Mouse (Mus musculus) kidney, embryonic 16.5 days (tissue): ENCODE measurements around the gene Tmem230. TPM values are rescaled to one million over a fixed set of nuclear protein-coding genes. Genes with fewer than 3 reads are reported as not detected.
"Not testable (repeated sequence)": the region's sequence is repeated elsewhere in the genome, so short reads cannot be mapped to it uniquely, and the experiment has no call there.

Experiments used
- ATAC-seq: fragments of 200-750 bp; cut with Nextera tagmentation; 2 replicates; pipeline ENCODE4 v1.8.0; 2017; ENCODE audit warnings: moderate TSS enrichment; ENCODE audit not compliant: low FRiP score, low TSS enrichment
- H3K27ac ChIP-seq: fragments of 300-500 bp; sonication (generic); 2 replicates; pipeline ENCODE4 v1.5.1; 2014; ENCODE audit warnings: low read length
- H3K27me3 ChIP-seq: fragments of 300-500 bp; sonication (generic); 2 replicates; pipeline ENCODE4 v1.6.1; 2014; ENCODE audit warnings: low read length, control low read depth, mixed read lengths; ENCODE audit not compliant: insufficient read depth
- H3K36me3 ChIP-seq: fragments of 300-500 bp; sonication (generic); 2 replicates; pipeline ENCODE4 v1.6.1; 2014; ENCODE audit warnings: low read length, control low read depth, mixed read lengths; ENCODE audit not compliant: insufficient read depth
- H3K4me1 ChIP-seq: fragments of 300-500 bp; sonication (generic); 2 replicates; pipeline ENCODE4 v1.6.1; 2014; ENCODE audit warnings: low read length, control low read depth, mixed read lengths; ENCODE audit not compliant: insufficient read depth
- H3K4me2 ChIP-seq: fragments of 300-500 bp; sonication (generic); replicated peaks from 2 replicates; pipeline ENCODE4 v1.6.1; 2014; ENCODE audit warnings: low read depth, low read length
- H3K4me3 ChIP-seq: fragments of 300-500 bp; sonication (generic); 2 replicates; pipeline ENCODE4 v1.5.1; 2014; ENCODE audit warnings: mild to moderate bottlenecking, low read length
- H3K9ac ChIP-seq: fragments of 300-500 bp; sonication (generic); replicated peaks from 2 replicates; pipeline ENCODE4 v1.6.1; 2014; ENCODE audit warnings: low read length
- H3K9me3 ChIP-seq: fragments of 300-500 bp; sonication (generic); 2 replicates; pipeline ENCODE4 v1.6.1; 2016; ENCODE audit warnings: low read length, control low read depth
- WGBS: fragments of 180-500 bp; shearing (Covaris S2); extraction: QIAGEN DNeasy Blood & Tissue Kit; methylation state at CpG from one replicate; pipeline ENCODE4 v1.1.7; 2014; 5-methylcytosine and 5-hydroxymethylcytosine counted together
- polyA plus RNA-seq: library from polyadenylated mRNA; unstranded; fragments of >200 nt; fragmentation: Nextera tagmentation; extraction: Ambion mirVana; gene quantifications from 2 replicates; pipeline ENCODE4 v1.2.1, GENCODE M21; 2015

Gene Tmem230
- polyA plus RNA-seq, 1 experiment from 2014 or later, result 50.1 TPM

DNA sequence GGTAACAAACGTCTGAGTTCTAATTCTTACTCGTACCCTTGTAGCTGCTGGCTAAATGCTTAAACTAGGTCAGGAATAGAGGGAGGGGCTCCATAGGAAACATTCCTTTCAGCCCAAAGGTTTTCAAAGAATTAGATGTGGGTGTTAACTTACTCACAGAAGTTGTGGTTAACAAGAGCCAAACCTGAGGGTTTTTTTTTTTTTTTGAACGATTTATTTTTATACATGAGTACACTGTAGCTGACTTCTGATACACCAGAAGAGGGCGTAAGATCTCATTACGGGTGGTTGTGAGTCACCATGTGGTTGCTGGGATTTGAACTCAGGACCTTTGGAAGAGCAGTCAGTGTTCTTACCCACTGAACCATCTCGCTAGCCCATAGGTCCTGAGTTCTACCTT, 14.6 kb upstream of the Tmem230 start:
- Histone ChIP-seq H3K9ac (no peak overlapping the region), H3K36me3 (no peaks in the 10 kb centered on the region), H3K27ac (no peak overlapping the region), H3K4me2 (no peak overlapping the region), H3K27me3 (no peaks in the 10 kb centered on the region), H3K4me1 (peaks cover 10% of the 10 kb centered on the region), H3K9me3 (no peaks in the 10 kb centered on the region), H3K4me3 (no peak overlapping the region)
- ATAC-seq, result no peak
- 70% methylated on average over 6 of the region's 6 CpGs for WGBS

DNA sequence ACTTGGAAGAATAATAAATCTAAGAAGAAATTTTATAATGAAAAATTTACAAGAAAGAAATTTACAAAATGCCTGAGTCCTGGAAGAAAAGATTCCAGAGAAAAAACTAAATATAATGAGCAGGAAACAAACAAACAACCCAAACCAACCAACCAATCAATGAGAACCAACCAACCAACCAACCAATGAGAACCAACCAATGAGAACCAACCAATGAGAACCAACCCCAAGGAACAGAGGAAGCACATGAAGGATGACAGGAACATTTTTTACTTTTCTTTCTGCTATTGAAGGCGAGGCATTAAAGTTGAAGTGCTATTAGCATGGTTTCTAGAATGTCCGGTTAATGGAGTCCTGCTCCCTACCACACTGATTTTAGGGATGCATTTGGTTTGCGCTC, 13.0 kb upstream of the Tmem230 start:
- H3K9ac ChIP-seq, result no peak overlapping the region
- H3K4me1 ChIP-seq, result peaks cover 10% of the 10 kb centered on the region
- no peak overlapping the region for H3K4me2 ChIP-seq
- ATAC-seq, result no peak
- H3K36me3 ChIP-seq, result no peaks in the 10 kb centered on the region
- H3K27me3 ChIP-seq, result no peaks in the 10 kb centered on the region
- H3K9me3 ChIP-seq, result no peaks in the 10 kb centered on the region
- no peak overlapping the region for H3K27ac ChIP-seq
- 53% methylated on average over 3 of the region's 3 CpGs for WGBS
- no peak overlapping the region for H3K4me3 ChIP-seq

DNA sequence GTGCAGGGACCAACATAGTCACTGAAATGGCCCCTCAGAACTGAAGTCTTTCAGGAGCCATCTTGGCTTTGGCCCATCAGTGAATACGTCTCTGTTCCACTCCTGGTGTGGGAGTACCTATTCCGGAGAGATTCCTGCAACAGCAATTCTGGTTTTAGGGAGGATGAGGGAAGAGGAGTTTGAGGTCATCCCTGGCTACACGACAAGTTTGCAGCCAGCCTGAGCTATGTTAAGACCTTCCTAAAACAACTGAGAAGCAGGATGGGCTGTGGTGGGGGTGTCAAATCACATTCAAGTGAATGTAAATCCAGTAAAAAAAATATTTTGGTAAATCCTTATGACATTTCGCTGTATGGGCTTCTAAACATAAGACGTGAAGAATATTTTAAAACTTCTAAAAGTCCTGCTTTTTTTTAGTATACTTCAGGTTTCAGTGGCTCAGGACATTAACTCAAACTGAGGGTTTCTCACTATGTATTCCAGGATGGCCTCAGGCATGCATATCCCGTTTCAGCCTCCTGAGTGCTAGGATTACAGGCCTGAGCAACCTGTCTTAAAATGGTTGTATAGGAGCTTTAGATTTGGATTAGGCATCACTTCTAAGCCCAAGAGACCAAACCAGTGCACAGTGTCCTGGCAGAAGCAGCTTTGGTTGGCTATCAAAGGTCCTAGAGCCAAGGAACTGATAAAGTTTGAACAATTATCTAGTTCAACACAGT, 9.9 kb upstream of the Tmem230 start:
- Histone ChIP-seq H3K9me3 (no peaks in the 10 kb centered on the region), H3K4me2 (no peak overlapping the region), H3K9ac (no peak overlapping the region), H3K27me3 (no peaks in the 10 kb centered on the region), H3K4me3 (no peak overlapping the region), H3K36me3 (no peaks in the 10 kb centered on the region), H3K4me1 (peaks cover 2% of the 10 kb centered on the region; the same call in 1 of the 2 replicates), H3K27ac (no peak overlapping the region)
- ATAC-seq, result no peak
- 84% methylated on average over 6 of the region's 6 CpGs for WGBS

DNA sequence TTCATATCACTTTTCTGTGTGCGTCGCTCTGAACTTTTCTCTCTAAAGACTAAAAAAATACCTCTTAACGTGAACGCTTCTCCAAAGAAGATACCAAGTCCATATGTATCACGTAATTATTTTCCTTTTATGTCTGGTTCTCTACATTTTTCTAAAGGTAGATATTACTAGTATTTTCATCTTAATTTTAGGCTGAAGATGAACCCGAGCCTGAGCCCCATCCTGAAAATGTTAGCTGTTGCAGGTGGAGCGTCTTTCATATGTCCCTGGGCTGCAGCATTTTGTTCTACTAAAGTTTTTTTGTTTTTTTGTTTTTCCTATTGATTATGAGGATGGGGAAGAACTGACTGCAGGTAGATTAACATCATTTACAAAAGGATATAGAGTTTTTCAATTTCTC, 6.0 kb upstream of the Tmem230 start:
- Histone ChIP-seq H3K27me3 (no peaks in the 10 kb centered on the region), H3K36me3 (peaks cover 9% of the 10 kb centered on the region; the same call in 1 of the 2 replicates), H3K9me3 (no peaks in the 10 kb centered on the region), H3K4me2 (peak overlapping the region; percentile 69), H3K4me1 (peaks cover 16% of the 10 kb centered on the region), H3K27ac (peak overlapping the region; percentile 91), H3K9ac (peak overlapping the region; percentile 76), H3K4me3 (peak overlapping the region; percentile 66)
- under 1% methylated on average over 7 of the region's 7 CpGs for WGBS
- no peak for ATAC-seq

DNA sequence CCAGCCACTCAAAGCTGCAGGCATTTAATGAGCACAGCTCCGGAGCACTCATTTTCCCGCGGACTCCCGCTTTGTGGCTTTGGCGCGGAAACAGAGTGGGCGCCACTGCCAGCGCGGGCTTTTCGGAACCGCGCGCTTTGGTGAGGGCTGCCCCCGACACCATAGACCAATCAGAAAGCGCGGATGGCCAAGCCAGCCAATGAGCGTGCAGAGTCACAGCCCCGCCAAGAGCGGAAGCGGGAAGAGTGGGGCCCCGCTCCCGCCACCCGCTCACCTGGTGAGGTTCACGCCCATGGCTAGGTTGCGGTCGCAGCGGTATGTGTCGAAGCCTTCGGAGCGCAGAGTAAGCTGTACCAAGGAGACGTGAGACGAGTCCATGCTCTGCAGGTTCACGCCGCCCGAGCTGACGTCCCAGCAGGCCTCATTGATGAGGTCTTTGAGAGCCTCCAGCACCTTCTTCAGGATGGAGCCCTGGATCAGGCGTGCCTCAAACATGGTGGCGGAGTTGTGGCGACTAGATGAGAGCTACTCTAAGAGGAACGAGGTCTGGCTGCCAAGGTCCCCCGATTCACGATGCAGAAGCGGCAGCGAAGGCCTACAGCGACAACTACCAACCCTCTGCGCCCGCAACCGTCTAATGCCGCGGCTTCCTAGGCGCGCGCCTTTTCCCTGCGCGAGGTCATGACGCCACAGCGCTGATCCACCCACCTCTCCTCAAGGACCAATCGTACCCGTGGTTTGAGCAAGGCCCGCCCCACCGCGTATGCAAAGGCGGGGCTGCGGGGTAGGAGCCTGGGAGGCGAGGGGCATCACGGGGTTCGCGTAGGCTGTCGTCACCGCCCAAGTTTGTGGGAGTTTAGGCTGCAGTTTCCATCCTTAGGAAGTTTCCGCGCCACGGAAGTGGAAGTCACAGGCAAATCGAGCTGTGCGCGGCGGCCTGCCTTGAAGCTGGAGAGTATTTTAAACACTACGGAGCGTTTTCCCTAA, 5.2 kb upstream of the Tmem230 start, which contains the start of gene Pcna:
Gene Pcna, minus strand, starts transcription at position 773 of the 987 bp plus-strand sequence.
- Histone ChIP-seq H3K4me2 (peak within 1 kb of the TSS; percentile 69), H3K27ac (peak within 1 kb of the TSS; percentile 91), H3K9ac (peak within 1 kb of the TSS; percentile 76), H3K4me3 (peak within 1 kb of the TSS; percentile 66), H3K9me3 (no peaks in the 10 kb centered on the region), H3K27me3 (no peaks in the 10 kb centered on the region), H3K36me3 (peaks cover 14% of the 10 kb centered on the region; the same call in 1 of the 2 replicates), H3K4me1 (peaks cover 22% of the 10 kb centered on the region)
- ATAC-seq, result peak; percentile 99
- under 1% methylated on average over 75 of the region's 79 CpGs for WGBS

DNA sequence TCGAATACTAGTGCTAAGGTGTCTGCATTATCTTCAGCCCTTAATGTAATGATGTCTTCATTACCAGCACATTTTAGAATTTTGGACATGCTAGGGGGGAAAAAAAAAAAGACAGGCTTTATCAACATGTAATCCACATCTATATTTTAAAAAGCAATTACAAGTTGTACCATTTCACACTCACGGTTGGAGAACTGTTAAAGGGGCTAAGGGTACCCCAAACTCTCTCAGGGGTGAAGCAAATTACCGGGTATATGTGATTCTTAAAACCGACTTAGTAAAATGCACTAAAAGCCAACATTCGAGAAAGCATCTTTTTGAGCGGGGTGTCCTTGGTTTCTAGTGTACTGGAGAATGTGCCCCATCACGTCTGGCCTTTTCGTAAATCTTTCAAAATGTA, 4.3 kb upstream of the Tmem230 start:
- WGBS, result 8% methylated on average over 8 of the region's 8 CpGs
- Histone ChIP-seq H3K9ac (peak overlapping the region; percentile 72), H3K27ac (peak overlapping the region; percentile 91; the same call in 1 of the 2 replicates), H3K9me3 (no peaks in the 10 kb centered on the region), H3K4me3 (peak overlapping the region; percentile 66), H3K27me3 (no peaks in the 10 kb centered on the region), H3K36me3 (peaks cover 14% of the 10 kb centered on the region; the same call in 1 of the 2 replicates), H3K4me2 (peak overlapping the region; percentile 69), H3K4me1 (peaks cover 23% of the 10 kb centered on the region)
- no peak for ATAC-seq

DNA sequence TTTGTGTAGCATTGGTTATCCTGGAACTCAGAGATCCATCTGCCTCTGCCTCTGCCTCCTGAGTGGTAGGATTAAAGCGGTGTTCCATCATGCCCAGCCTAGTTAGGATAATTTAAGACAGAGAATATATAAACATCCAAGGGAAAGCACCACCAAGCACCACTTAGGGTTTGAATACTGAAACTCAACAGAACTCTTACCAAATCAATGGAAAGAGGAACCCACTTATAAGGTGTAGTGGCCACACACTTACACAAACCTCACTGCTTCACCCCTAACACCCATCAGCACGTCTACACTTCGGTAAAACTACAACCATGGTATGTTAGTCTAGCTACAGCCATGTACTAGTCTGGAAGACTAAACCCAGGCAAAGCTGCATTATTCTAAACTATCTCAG, 4.2 kb downstream of the Tmem230 start:
- Histone ChIP-seq H3K4me2 (no peak overlapping the region), H3K36me3 (peaks cover 11% of the 10 kb centered on the region; the same call in 1 of the 2 replicates), H3K9ac (no peak overlapping the region), H3K27me3 (no peaks in the 10 kb centered on the region), H3K9me3 (no peaks in the 10 kb centered on the region), H3K27ac (no peak overlapping the region), H3K4me3 (no peak overlapping the region), H3K4me1 (peaks cover 10% of the 10 kb centered on the region)
- 94% methylated on average over 3 of the region's 3 CpGs for WGBS
- ATAC-seq, result no peak

DNA sequence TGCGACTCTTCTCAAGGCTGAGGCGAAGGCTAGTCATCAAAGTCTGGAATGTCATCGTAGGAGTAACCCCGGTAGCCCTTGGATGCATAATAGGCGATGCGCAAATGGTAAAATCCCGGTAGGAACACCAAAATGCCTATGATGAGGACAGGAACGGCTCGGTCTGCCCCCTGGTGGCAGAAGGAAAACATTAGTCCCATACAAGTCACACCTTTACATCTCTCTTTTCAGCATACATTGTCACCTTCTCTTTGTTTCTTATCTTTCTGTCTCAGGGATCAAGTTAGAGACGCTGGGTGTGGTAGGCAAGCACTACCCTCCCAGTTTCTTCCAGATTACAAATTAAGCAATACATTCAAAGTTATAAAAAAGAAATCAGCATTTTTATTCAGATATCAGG, 7.2 kb downstream of the Tmem230 start:
- H3K27ac ChIP-seq, ATAC-seq, H3K4me1 ChIP-seq, H3K9ac ChIP-seq, H3K4me2 ChIP-seq, H3K4me3 ChIP-seq, H3K27me3 ChIP-seq, H3K36me3 ChIP-seq, H3K9me3 ChIP-seq: not testable (repeated sequence)
- WGBS, result 33% methylated on average over 7 of the region's 10 CpGs

DNA sequence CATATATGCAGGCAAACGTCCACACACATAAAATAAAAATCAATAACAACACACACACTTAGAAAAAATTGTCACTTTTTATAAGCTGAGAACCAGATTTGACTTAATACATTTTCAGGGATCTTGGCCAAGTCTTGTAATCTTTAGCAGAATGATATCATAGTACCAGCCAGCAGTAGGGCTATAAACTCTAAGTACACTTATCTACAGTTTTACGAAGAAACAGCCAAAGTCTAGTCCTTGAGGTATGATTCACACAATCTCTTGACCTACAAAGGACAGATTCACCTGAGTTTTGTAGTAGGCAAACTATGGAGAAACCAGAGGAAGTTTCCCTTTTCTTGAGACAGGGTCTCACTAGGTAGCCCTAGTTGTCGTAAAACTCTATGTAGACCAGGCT, 8.2 kb downstream of the Tmem230 start:
- not testable (repeated sequence) for H3K27ac ChIP-seq, ATAC-seq, H3K27me3 ChIP-seq, H3K9ac ChIP-seq, H3K9me3 ChIP-seq, H3K36me3 ChIP-seq, H3K4me2 ChIP-seq, H3K4me3 ChIP-seq, H3K4me1 ChIP-seq
- 92% methylated on average over 3 of the region's 3 CpGs for WGBS
